Mouse (Mus musculus) heart, postnatal 0 days (tissue): ENCODE data around the gene Aph1c.

Experiments
- CTCF ChIP-seq: IDR thresholded peaks from 2 replicates; pipeline ENCODE4 v1.5.1; 2016; ENCODE audit warnings: antibody characterized with exemption, control low read depth, low read depth
- EP300 ChIP-seq: IDR thresholded peaks from 2 replicates; pipeline ENCODE4 v1.6.1; 2016; ENCODE audit warnings: antibody characterized with exemption, low read depth

DNA sequence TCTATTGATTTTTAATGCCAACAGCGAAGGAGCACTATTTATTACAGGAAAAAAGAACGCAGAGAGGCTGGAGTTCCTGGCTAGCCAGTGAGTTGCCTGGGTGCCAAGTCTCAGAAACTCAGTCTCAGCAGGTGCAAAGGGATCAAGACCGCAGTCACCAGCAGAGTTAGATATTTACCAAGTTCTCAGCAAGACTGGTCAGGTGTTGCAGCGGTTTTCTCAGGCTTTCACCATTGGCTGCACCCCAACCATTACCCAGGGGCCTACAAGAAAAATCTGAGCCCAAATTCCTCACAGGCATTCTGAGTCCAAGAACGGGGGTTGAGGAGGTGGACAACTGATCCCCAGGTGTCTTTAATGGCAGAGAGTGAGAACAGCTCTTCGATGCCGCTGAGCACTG, 675 bp downstream of the Aph1c start:
- TF ChIP-seq CTCF (no peak), EP300 (no peak)
